Mouse (Mus musculus): ENCODE measurements around the gene Ado. TPM values are rescaled to one million over a fixed set of nuclear protein-coding genes. Genes with fewer than 3 reads are reported as not detected.

Gene Ado
- total RNA-seq, 4 experiments from 2014 or later, result 23.9 to 30.6 (median 25.5) TPM

GRCm38 (mm10) chr10:67536621-67537141 lies 12.1 kb downstream of the Ado start:
- no peak for DNase-seq

- DNase-seq, result peak; percentile 50
Observed at GRCm38 (mm10) chr10:67535972-67536371, 12.8 kb downstream of the Ado start.

GRCm38 (mm10) chr10:67535256-67535655 lies 13.5 kb downstream of the Ado start, which contains the start of gene Egr2:
Egr2 (plus strand) TSS chr10:67535475.
- DNase-seq, result no peak

- no peak for DNase-seq
Observed at GRCm38 (mm10) chr10:67529769-67530168, 19.0 kb downstream of the Ado start.

GRCm38 (mm10) chr10:67526435-67526834 lies 22.3 kb downstream of the Ado start:
- no peak for DNase-seq

GRCm38 (mm10) chr10:67524694-67525093 lies 24.1 kb downstream of the Ado start:
- DNase-seq, result no peak

GRCm38 (mm10) chr10:67524130-67524529 lies 24.6 kb downstream of the Ado start:
- no peak for DNase-seq

- DNase-seq, result no peak
Observed at GRCm38 (mm10) chr10:67518733-67519132, 30.0 kb downstream of the Ado start.

GRCm38 (mm10) chr10:67512871-67513270 lies 35.9 kb downstream of the Ado start:
- no peak for DNase-seq

GRCm38 (mm10) chr10:67512211-67512610 lies 36.5 kb downstream of the Ado start:
- DNase-seq, result no peak

GRCm38 (mm10) chr10:67505248-67505647 lies 43.5 kb downstream of the Ado start:
- no peak for DNase-seq

GRCm38 (mm10) chr10:67504046-67504445 lies 44.7 kb downstream of the Ado start:
- DNase-seq, result no peak

- no peak for DNase-seq
Observed at GRCm38 (mm10) chr10:67503320-67503995, 45.3 kb downstream of the Ado start.

GRCm38 (mm10) chr10:67497951-67498350 lies 50.8 kb downstream of the Ado start:
- DNase-seq, result no peak

GRCm38 (mm10) chr10:67497144-67497892 lies 51.4 kb downstream of the Ado start:
- DNase-seq, result no peak

Other genes starting within 250 kb of the Ado start
- gene Egr2, start 13.5 kb downstream of the Ado start, total RNA-seq (2022), result 1 to 10 TPM in 3 of 4 experiments, under 1 TPM in 1; 0.35 to 1.3 (median 1.2) TPM